In genomic region chr15:78328520-78329097, GRCm38 (mm10) we compare ENCODE assay signal across 23 mouse cellular contexts. TPM values are rescaled to one million over a fixed set of nuclear protein-coding genes. Genes with fewer than 3 reads are reported as not detected.
DNase-seq lines count a peak whose midpoint lies in the region; ATAC-seq lines count a peak whose summit lies in the region.
"Had no signal": no experiment of that assay in that cellular context is flagged by ENCODE, and none has a peak within 500 bp of the region (broad histone marks: within the 10 kb centered on the region; RNA-seq: fewer than 3 reads in every experiment).

No protein-coding gene starts in this region.

- 84% methylated on average over 3 of the region's 3 CpGs for WGBS in heart, embryonic 10.5 days
- 85% methylated on average over 3 of the region's 3 CpGs for WGBS in heart, embryonic 12.5 days
- WGBS in midbrain, embryonic 14.5 days = 73% methylated on average over 3 of the region's 3 CpGs

- no peaks in the 10 kb centered on the region for H3K9me3 ChIP-seq in heart, embryonic 10.5 days
- no peaks in the 10 kb centered on the region for H3K9me3 ChIP-seq in heart, embryonic 12.5 days (replicated peaks)
- no peaks in the 10 kb centered on the region for H3K9me3 ChIP-seq in megakaryocyte, embryonic 14.5 days
- no peaks in the 10 kb centered on the region for H3K9me3 ChIP-seq in midbrain, embryonic 14.5 days (ENCODE audit: control insufficient read depth, low read length)
- H3K9me3 ChIP-seq: embryonic facial prominence, embryonic 12.5 days; embryonic facial prominence, embryonic 15.5 days; hindbrain, embryonic 12.5 days; hindbrain, embryonic 15.5 days had no signal

- 0 out of 2 replicates have a peak, but pooled peaks cover 6% of the 10 kb centered on the region for H3K4me1 ChIP-seq in heart, embryonic 10.5 days
- 0 out of 2 replicates have a peak, but pooled peaks cover 3% of the 10 kb centered on the region for H3K4me1 ChIP-seq in heart, embryonic 12.5 days (replicated peaks)
- peaks cover 82% of the 10 kb centered on the region for H3K4me1 ChIP-seq in megakaryocyte, embryonic 14.5 days
- no peaks in the 10 kb centered on the region for H3K4me1 ChIP-seq in midbrain, embryonic 14.5 days (ENCODE audit: control insufficient read depth, insufficient read depth, low read length)
- H3K4me1 ChIP-seq: embryonic facial prominence, embryonic 12.5 days; embryonic facial prominence, embryonic 15.5 days; hindbrain, embryonic 15.5 days had no signal

- H3K27me3 ChIP-seq in heart, embryonic 10.5 days (ENCODE audit: insufficient read depth, poor library complexity, severe bottlenecking) = no peaks in the 10 kb centered on the region
- peaks cover 6% of the 10 kb centered on the region; the same call in 1 of the 2 replicates for H3K27me3 ChIP-seq in heart, embryonic 12.5 days (replicated peaks)
- no peaks in the 10 kb centered on the region for H3K27me3 ChIP-seq in megakaryocyte, embryonic 14.5 days (replicated peaks)
- H3K27me3 ChIP-seq in midbrain, embryonic 14.5 days (ENCODE audit: control insufficient read depth, insufficient read depth, low read length) = no peaks in the 10 kb centered on the region
- H3K27me3 ChIP-seq: embryonic facial prominence, embryonic 12.5 days; embryonic facial prominence, embryonic 15.5 days; hindbrain, embryonic 12.5 days; hindbrain, embryonic 15.5 days had no signal

- H3K4me3 ChIP-seq in heart, embryonic 10.5 days = no peak overlapping the region
- H3K4me3 ChIP-seq in heart, embryonic 12.5 days = no peak overlapping the region
- H3K4me3 ChIP-seq in megakaryocyte, embryonic 14.5 days (replicated peaks) = peak overlapping the region; percentile 89
- no peak overlapping the region for H3K4me3 ChIP-seq in midbrain, embryonic 14.5 days (replicated peaks; ENCODE audit: low read depth, low read length)
- H3K4me3 ChIP-seq: embryonic facial prominence, embryonic 12.5 days; embryonic facial prominence, embryonic 15.5 days; gastrocnemius, adult 2 months; hindbrain, embryonic 12.5 days; hindbrain, embryonic 15.5 days had no signal

- H3K36me3 ChIP-seq in heart, embryonic 10.5 days = no peaks in the 10 kb centered on the region
- no peaks in the 10 kb centered on the region for H3K36me3 ChIP-seq in heart, embryonic 12.5 days
- H3K36me3 ChIP-seq in megakaryocyte, embryonic 14.5 days (replicated peaks; ENCODE audit: low read length) = peaks cover 31% of the 10 kb centered on the region
- H3K36me3 ChIP-seq in midbrain, embryonic 14.5 days (ENCODE audit: control insufficient read depth, insufficient read depth, low read length) = no peaks in the 10 kb centered on the region
- H3K36me3 ChIP-seq: embryonic facial prominence, embryonic 12.5 days; embryonic facial prominence, embryonic 15.5 days; hindbrain, embryonic 12.5 days; hindbrain, embryonic 15.5 days had no signal

- ATAC-seq in heart, embryonic 12.5 days (ENCODE audit: insufficient number of reproducible peaks, low FRiP score) = no peak
- ATAC-seq in megakaryocyte, adult 5-6 weeks (ENCODE audit: poor library complexity, severe bottlenecking) = no peak
- no peak for ATAC-seq in midbrain, embryonic 14.5 days (ENCODE audit: low FRiP score, low TSS enrichment)
- ATAC-seq: forebrain, embryonic 14.5 days; intestine, postnatal 0 days had no signal

- H3K4me2 ChIP-seq in heart, embryonic 12.5 days = no peak overlapping the region; the same call in 1 of the 2 replicates
- H3K4me2 ChIP-seq in midbrain, embryonic 14.5 days (ENCODE audit: low read length) = no peak overlapping the region
- H3K4me2 ChIP-seq: embryonic facial prominence, embryonic 12.5 days; embryonic facial prominence, embryonic 15.5 days; hindbrain, embryonic 12.5 days; hindbrain, embryonic 15.5 days had no signal

- no peak for DNase-seq in heart, embryonic 10.5 days (ENCODE audit: low spot score)
- DNase-seq in Muller cell, postnatal 12 days (ENCODE audit: inconsistent ontology term) = peak; percentile 46
- DNase-seq in midbrain, embryonic 14.5 days = no peak
- no peak for DNase-seq in thymus, postnatal 36 days
- DNase-seq: adrenal gland, adult 8-10 months; adrenal gland, postnatal 25 days; B cell, adult 2 months; cerebellum, adult 11 months; cerebellum, adult 2 months; cerebellum, adult 9-11 months; cerebellum, postnatal 25 days; gastrocnemius, adult 2 months; gastrocnemius, postnatal 14 days; heart, adult 18-20 months had no signal

- H3K9ac ChIP-seq in heart, embryonic 12.5 days = no peak overlapping the region
- H3K9ac ChIP-seq in midbrain, embryonic 14.5 days (replicated peaks; ENCODE audit: low read length) = no peak overlapping the region
- H3K9ac ChIP-seq: embryonic facial prominence, embryonic 12.5 days; embryonic facial prominence, embryonic 15.5 days; hindbrain, embryonic 12.5 days; hindbrain, embryonic 15.5 days had no signal

- 0 out of 2 replicates have a peak overlapping the region, but pooled peaks have one; percentile 10 for H3K27ac ChIP-seq in heart, embryonic 10.5 days
- H3K27ac ChIP-seq in heart, embryonic 12.5 days (ENCODE audit: poor library complexity, severe bottlenecking) = no peak overlapping the region
- no peak overlapping the region for H3K27ac ChIP-seq in midbrain, embryonic 14.5 days (replicated peaks; ENCODE audit: low read depth, low read length)
- H3K27ac ChIP-seq: embryonic facial prominence, embryonic 12.5 days; embryonic facial prominence, embryonic 15.5 days; gastrocnemius, adult 2 months; hindbrain, embryonic 12.5 days; hindbrain, embryonic 15.5 days had no signal

RNA-seq across cellular contexts. Expression of gene Csf2rb, which starts 3.1 kb away (rescaled TPM):
- 8.2 and 9.3 TPM in 2 replicates for polyA plus RNA-seq in heart, embryonic 10.5 days (2016; fragmentation: Nextera tagmentation; extraction: Ambion mirVana)
- polyA plus RNA-seq in heart, embryonic 12.5 days (2016; fragmentation: Nextera tagmentation; extraction: Ambion mirVana) = 2.4 and 3.1 TPM in 2 replicates
- polyA plus RNA-seq in megakaryocyte, embryonic 14.5 days (2012; ENCODE audit: insufficient read depth, low replicate concordance) = 80.6 and 123 TPM in 2 replicates
- 149 and 170 TPM in 2 replicates for total RNA-seq in megakaryocyte, adult 5-6 weeks (2015)
- total RNA-seq in megakaryocyte, adult 5-6 weeks (2017) = 140 and 184 TPM in 2 replicates
- 0.28 and 1.0 TPM in 2 replicates for polyA plus RNA-seq in midbrain, embryonic 14.5 days (2014; fragmentation: Nextera tagmentation; extraction: Ambion mirVana)

RNA-seq across cellular contexts. Expression of gene Csf2rb2, which starts 23.1 kb away (rescaled TPM):
- polyA plus RNA-seq in heart, embryonic 10.5 days (2016; fragmentation: Nextera tagmentation; extraction: Ambion mirVana) = 0.75 and 1.5 TPM in 2 replicates
- polyA plus RNA-seq in heart, embryonic 12.5 days (2016; fragmentation: Nextera tagmentation; extraction: Ambion mirVana) = 0.48 and 0.51 TPM in 2 replicates
- polyA plus RNA-seq in megakaryocyte, embryonic 14.5 days (2012; ENCODE audit: insufficient read depth, low replicate concordance) = 47.0 and 75.8 TPM in 2 replicates
- total RNA-seq in megakaryocyte, adult 5-6 weeks (2015) = 34.0 and 38.5 TPM in 2 replicates
- total RNA-seq in megakaryocyte, adult 5-6 weeks (2017) = 8.2 and 12.2 TPM in 2 replicates
- 0.47 TPM in 1 of 2 replicates, not detected in the other for polyA plus RNA-seq in midbrain, embryonic 14.5 days (2014; fragmentation: Nextera tagmentation; extraction: Ambion mirVana)
- polyA plus RNA-seq: forebrain, embryonic 14.5 days had no signal

Comparison
In these comparisons a context has a peak if more than half of its experiments do, and no peak if none do; other contexts are left out.
1. RNA of gene Csf2rb2, which starts 23.1 kb away (polyA plus RNA-seq): 47.0 to 75.8 TPM in megakaryocyte, embryonic 14.5 days; 0.75 to 1.5 TPM in heart, embryonic 10.5 days, 0.48 to 0.51 TPM in heart, embryonic 12.5 days and 0.47 TPM in midbrain, embryonic 14.5 days; every median in the first group is over 10 times any median in the second.